Mouse (Mus musculus): ENCODE measurements around the gene Pcdh15.

Pcdh15 gene

GRCm38 (mm10) chr10:74625715-74626114 lies 1526.6 kb downstream of the Pcdh15 start:
- no peak for DNase-seq

- no peak for DNase-seq
Measured at GRCm38 (mm10) chr10:74626596-74626995, 1527.5 kb downstream of the Pcdh15 start.

GRCm38 (mm10) chr10:74631314-74631713 lies 1532.2 kb downstream of the Pcdh15 start:
- no peak for DNase-seq

GRCm38 (mm10) chr10:74637040-74637439 lies 1537.9 kb downstream of the Pcdh15 start:
- DNase-seq: no peak

GRCm38 (mm10) chr10:74642125-74642524 lies 1543.0 kb downstream of the Pcdh15 start:
- DNase-seq: peak in 1 of 2 experiments; percentile 25

- no peak for DNase-seq
Measured at GRCm38 (mm10) chr10:74663171-74663570, 1564.0 kb downstream of the Pcdh15 start.

GRCm38 (mm10) chr10:74680016-74680491 lies 1580.9 kb downstream of the Pcdh15 start:
- DNase-seq: peak; percentile 30 to 39

GRCm38 (mm10) chr10:74680559-74680958 lies 1581.4 kb downstream of the Pcdh15 start:
- peak; percentile 4 to 6 for DNase-seq

All from kidney, adult 8-10 months (tissue).